Mouse (Mus musculus) erythroblast, embryonic 14.5 days (primary cell): Measurements from ENCODE around the gene Cdc20b.

Experiments used
- GATA1 ChIP-seq: IDR thresholded peaks from 2 replicates; pipeline ENCODE4 v1.6.1; 2012; ENCODE audit warnings: low read length, inconsistent platforms, mixed read lengths
- TAL1 ChIP-seq: IDR thresholded peaks from 3 replicates; pipeline ENCODE4 v1.6.1; 2012; ENCODE audit warnings: low read length, inconsistent platforms, mixed read lengths

GRCm38 (mm10) chr13:113055826-113056225, 20.9 kb downstream of the Cdc20b start:
- TF ChIP-seq GATA1 (no peak), TAL1 (no peak)
